Mouse (Mus musculus) small intestine, adult 2 months (tissue): ENCODE measurements around the gene March1. TPM values are rescaled to one million over a fixed set of nuclear protein-coding genes. Genes with fewer than 3 reads are reported as not detected.

Source experiments
- H3K27ac ChIP-seq: fragments of 200-500 bp; 2 replicates; pipeline ENCODE4 v1.5.1; 2012; ENCODE audit warnings: low read depth, low read length, control low read depth, inconsistent platforms; ENCODE audit not compliant: insufficient read depth
- H3K27me3 ChIP-seq: fragments of 200-500 bp; 2 replicates; pipeline ENCODE4 v1.6.1; 2012; ENCODE audit warnings: mild to moderate bottlenecking, moderate library complexity, low read length, inconsistent platforms; ENCODE audit not compliant: control insufficient read depth, insufficient read depth
- H3K36me3 ChIP-seq: fragments of 200-500 bp; 2 replicates; pipeline ENCODE4 v1.6.1; 2012; ENCODE audit warnings: mild to moderate bottlenecking, low read length, control low read depth, inconsistent platforms; ENCODE audit not compliant: control insufficient read depth, insufficient read depth
- H3K4me1 ChIP-seq: fragments of 200-500 bp; 2 replicates; pipeline ENCODE4 v1.6.1; 2012; ENCODE audit warnings: low read length, inconsistent platforms, mixed read lengths; ENCODE audit not compliant: control insufficient read depth, insufficient read depth, insufficient read length
- H3K4me3 ChIP-seq: fragments of 200-500 bp; 2 replicates; pipeline ENCODE4 v1.5.1; 2012; ENCODE audit warnings: low read depth, mild to moderate bottlenecking, control low read depth, inconsistent platforms, low read length, moderate library complexity
- CTCF ChIP-seq: fragments of 200-500 bp; IDR thresholded peaks from 2 replicates; pipeline ENCODE4 v1.5.1; 2012; ENCODE audit warnings: low read depth, mild to moderate bottlenecking, control low read depth, inconsistent platforms, low read length, moderate library complexity, mixed read lengths; ENCODE audit not compliant: insufficient replicate concordance, insufficient read length; ENCODE audit errors: extremely low read depth
- POLR2A ChIP-seq: fragments of 200-500 bp; IDR thresholded peaks from 2 replicates; pipeline ENCODE4 v1.6.1; 2012; ENCODE audit warnings: low read depth, mild to moderate bottlenecking, control low read depth, inconsistent platforms, low read length, moderate library complexity
- WGBS: fragments of 180-500 bp; shearing (Covaris S2); methylation state at CpG from one replicate; pipeline ENCODE4 v1.1.7; 2018; 5-methylcytosine and 5-hydroxymethylcytosine counted together
- polyA plus RNA-seq: library from polyadenylated mRNA; depleted of rRNA; stranded (reverse); fragments of >200 nt; gene quantifications from 2 replicates; pipeline ENCODE4 v1.2.3, GENCODE M21; 2012

The March1 gene
- polyA plus RNA-seq, 1 experiment: 0.60 TPM

DNA sequence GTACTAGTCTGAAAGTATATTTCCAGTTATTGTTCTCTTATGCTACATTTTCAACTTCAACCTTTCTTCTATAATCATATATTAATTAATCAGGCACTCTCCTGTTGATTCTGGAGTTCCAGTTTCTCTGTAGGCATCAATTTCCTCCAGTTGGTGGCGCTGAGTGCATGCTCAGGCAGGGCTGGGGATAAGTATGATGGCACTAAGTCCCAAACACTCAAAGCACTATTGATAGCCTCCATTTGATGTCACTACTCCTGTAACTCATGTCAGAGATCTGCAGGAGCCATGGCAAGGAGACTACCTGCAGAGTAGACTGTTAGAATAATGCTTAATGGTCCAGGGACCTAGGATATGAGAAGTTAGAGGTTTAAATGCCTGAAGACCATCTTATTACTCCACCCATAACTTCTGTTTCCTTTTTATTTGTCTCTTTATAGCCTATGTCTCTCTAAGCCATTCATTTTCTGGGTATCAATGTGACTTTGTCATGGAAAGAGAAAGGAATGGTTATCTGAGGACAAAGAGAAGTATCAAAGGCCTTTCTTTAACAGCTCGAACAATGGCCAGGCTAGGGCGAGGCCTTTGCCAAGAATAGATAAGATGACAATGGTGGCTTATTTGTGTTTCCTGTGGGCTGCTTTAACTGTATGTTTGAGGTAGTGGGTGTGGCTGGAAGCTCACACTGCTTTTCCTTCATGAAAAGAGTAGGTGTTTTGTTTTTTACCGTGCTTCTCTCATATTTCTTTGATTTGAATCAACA lies 705.5 kb downstream of the March1 start:
- H3K4me1 ChIP-seq: no peaks in the 10 kb centered on the region
- TF ChIP-seq POLR2A (no peak), CTCF (no peak; the same call in 1 of the 2 replicates)
- H3K27me3 ChIP-seq: no peaks in the 10 kb centered on the region
- H3K27ac ChIP-seq: no peak overlapping the region
- no peak overlapping the region for H3K4me3 ChIP-seq
- no peaks in the 10 kb centered on the region for H3K36me3 ChIP-seq
- 29% methylated on average over 4 of the region's 4 CpGs for WGBS

DNA sequence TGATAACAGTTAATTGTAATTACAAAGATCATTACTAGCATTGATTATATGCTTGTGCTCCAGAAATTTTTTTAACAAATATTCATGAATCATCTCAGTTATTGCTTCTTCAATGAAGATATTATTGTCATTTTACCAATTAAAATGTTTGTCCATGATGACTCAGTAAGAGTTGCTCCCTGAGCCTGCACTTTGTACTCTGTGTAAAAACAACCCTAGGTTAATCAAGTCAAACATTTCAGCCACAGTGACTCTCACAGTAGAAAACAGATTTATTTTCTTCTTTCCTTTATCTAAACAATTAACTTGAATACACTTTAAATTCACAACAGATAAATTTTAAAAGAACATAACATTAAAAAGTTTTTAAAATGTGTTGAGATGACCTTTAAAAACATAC lies 708.7 kb downstream of the March1 start:
- H3K4me1 ChIP-seq: no peaks in the 10 kb centered on the region
- no peak overlapping the region for H3K4me3 ChIP-seq
- no peak overlapping the region for H3K27ac ChIP-seq
- TF ChIP-seq POLR2A (no peak), CTCF (no peak)
- H3K27me3 ChIP-seq: no peaks in the 10 kb centered on the region
- no peaks in the 10 kb centered on the region for H3K36me3 ChIP-seq

DNA sequence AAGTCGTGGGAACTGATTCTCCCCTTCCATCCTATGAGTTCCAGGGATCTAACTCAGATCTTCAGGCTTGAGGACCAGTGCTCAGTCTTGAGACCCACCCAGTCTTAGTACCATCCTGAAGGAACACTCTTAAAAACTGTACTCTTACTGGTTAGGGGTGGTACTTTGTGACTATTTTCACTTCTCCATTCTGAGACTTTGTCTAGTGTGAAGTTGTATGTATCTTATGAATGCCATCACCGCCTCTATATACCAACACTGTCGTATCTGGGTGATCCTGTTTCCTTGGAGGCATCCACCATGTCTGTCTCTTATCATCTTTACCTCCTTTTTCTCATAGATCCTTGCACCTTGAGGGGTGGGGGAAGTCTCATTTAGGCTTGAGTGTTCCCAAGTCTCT lies 714.5 kb downstream of the March1 start:
- TF ChIP-seq CTCF (no peak), POLR2A (no peak)
- Histone ChIP-seq H3K4me1 (no peaks in the 10 kb centered on the region), H3K4me3 (no peak overlapping the region), H3K36me3 (no peaks in the 10 kb centered on the region), H3K27ac (no peak overlapping the region), H3K27me3 (no peaks in the 10 kb centered on the region)
- WGBS: 85% methylated on average over 3 of the region's 3 CpGs

DNA sequence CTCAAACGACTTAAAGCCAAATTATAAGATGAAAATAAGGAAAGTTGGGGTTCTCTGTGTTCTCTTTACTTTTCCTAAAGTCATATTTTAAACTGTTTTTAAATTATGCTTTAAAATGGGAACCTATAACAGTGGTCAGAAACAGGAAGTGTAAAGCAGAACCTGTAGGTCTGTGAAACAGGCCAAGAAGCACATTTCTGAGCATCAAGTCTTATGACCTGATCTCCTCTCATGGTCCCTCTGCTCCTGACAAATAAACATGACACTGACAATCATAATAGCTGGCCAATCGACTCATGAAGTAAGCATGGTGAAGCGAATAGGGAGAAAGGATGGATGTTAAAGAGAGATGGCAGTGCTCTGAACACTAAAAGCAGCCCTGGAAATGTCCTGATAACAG lies 716.6 kb downstream of the March1 start:
- Histone ChIP-seq H3K4me3 (no peak overlapping the region), H3K36me3 (no peaks in the 10 kb centered on the region), H3K4me1 (no peaks in the 10 kb centered on the region), H3K27me3 (no peaks in the 10 kb centered on the region), H3K27ac (no peak overlapping the region)
- TF ChIP-seq POLR2A: no peak
- TF ChIP-seq CTCF: no peak
- WGBS: 55% methylated on average over 3 of the region's 3 CpGs

DNA sequence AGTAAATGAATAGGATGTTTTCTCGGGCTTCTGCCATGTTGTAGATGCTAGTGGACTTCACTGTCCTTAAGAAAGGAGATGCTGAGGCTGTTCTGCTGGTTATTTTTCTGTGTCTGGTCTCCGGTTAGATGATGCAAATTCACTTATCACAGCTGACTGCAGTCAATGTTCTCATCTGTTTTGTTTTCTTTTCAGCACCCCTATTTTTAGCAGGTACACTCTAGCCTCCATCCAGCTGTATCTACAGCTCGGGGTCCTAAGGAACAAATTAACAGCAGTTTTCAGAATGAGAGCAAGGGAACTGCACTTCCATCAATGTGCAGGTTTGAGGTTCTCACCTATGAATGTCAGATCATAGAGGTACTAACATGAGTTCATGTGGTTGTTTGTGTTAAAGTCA lies 721.9 kb downstream of the March1 start:
- Histone ChIP-seq H3K27ac (no peak overlapping the region), H3K4me1 (no peaks in the 10 kb centered on the region), H3K36me3 (no peaks in the 10 kb centered on the region), H3K27me3 (no peaks in the 10 kb centered on the region), H3K4me3 (no peak overlapping the region)
- WGBS: 64% methylated on average over 3 of the region's 3 CpGs
- TF ChIP-seq CTCF (no peak), POLR2A (no peak)

DNA sequence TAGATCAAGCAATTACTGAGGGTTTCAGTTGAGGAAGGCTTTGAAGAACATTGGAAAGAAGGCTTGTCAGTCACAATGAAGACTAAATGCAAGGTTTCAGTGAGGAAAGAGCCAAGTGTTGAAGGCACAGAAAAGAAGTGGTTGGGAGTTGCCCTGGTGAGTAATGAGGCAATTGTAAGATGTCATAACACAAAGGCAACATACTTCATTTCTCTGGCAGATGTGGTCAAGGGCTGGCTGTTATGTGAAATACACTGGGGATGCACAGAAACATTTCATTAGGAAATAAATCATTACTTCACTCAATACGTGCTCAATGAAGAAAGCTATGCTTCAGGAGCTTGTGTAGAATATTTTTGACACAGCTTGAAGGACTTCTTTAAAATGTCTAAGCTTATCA lies 725.2 kb downstream of the March1 start:
- Histone ChIP-seq H3K36me3 (no peaks in the 10 kb centered on the region), H3K4me3 (no peak overlapping the region), H3K27ac (no peak overlapping the region), H3K4me1 (no peaks in the 10 kb centered on the region), H3K27me3 (no peaks in the 10 kb centered on the region)
- 73% methylated on average over 1 of the region's 1 CpGs for WGBS
- TF ChIP-seq CTCF: no peak
- no peak for TF ChIP-seq POLR2A

DNA sequence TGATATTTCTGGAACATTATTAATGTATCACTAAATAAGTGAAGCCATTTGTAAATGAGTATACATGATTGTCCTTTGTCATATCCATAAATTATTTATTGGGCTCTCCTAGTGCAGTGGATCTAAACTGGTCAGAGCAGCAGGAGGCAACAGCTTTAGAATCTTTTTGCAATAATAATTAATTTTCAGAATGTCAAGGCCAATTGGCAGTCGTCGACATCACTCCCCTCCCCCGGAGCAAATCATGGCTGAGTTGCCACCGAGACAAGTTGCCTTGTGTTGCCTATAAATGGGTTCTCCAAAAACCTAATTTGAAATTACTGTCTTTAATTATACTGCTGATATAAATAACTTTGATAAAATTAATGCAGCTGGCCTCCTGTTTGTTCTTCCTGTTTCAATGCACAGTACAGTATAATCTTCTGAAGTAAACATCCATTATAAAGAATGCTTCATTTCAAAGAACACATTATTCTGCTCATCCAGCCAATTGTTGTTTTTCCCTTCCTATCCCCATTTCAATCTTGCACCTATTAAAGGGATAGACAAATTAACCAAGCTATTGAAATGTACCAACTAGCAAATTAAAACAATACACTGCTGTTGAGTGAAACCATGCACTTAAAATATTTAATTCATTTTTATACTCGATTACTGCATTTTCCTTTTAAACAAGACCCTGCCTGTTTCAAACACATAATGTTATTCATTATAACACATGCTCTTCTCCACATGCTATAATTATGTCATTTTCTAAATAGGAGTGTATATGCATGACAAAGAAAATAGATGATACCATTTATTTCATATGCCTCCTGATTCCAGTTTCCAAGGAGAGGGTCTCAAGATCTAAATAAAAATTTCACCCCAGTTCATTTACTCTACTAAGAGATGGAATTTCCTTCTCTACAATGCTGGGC lies 745.4 kb downstream of the March1 start:
- Histone ChIP-seq H3K36me3 (no peaks in the 10 kb centered on the region), H3K27ac (no peak overlapping the region), H3K4me1 (no peaks in the 10 kb centered on the region), H3K4me3 (no peak overlapping the region), H3K27me3 (no peaks in the 10 kb centered on the region)
- TF ChIP-seq POLR2A (no peak), CTCF (no peak)
- 81% methylated on average over 5 of the region's 5 CpGs for WGBS
